Mouse (Mus musculus) C2C12 (cell line): ENCODE results near the gene Ampd2. TPM values are rescaled to one million over a fixed set of nuclear protein-coding genes. Genes with fewer than 3 reads are reported as not detected.

Experiments
- H3K27me3 ChIP-seq: one replicate; pipeline ENCODE4 v1.6.1; 2011; ENCODE audit not compliant: control insufficient read depth, insufficient read depth, insufficient read length
- H3K36me3 ChIP-seq: one replicate; pipeline ENCODE4 v1.6.1; 2011; ENCODE audit not compliant: control insufficient read depth, insufficient read depth
- H3K4me3 ChIP-seq: one replicate; pipeline ENCODE4 v1.5.1; 2011; ENCODE audit warnings: mild to moderate bottlenecking, control low read depth; ENCODE audit not compliant: poor library complexity, insufficient read depth, severe bottlenecking
- H3K79me2 ChIP-seq: one replicate; pipeline ENCODE4 v1.6.1; 2011; ENCODE audit not compliant: control insufficient read depth, insufficient read depth
- H3K79me3 ChIP-seq: one replicate; pipeline ENCODE4 v1.6.1; 2011; ENCODE audit warnings: low read depth, control low read depth
- H3ac ChIP-seq: one replicate; pipeline ENCODE3; 2011; ENCODE audit warnings: low read depth; ENCODE audit not compliant: control insufficient read depth, insufficient read length
- CEBPB ChIP-seq: IDR thresholded peaks from one replicate; pipeline ENCODE4 v1.6.1; 2011; ENCODE audit warnings: low read depth, mild to moderate bottlenecking, control low read depth, moderate library complexity
- CTCF ChIP-seq: IDR thresholded peaks from one replicate; pipeline ENCODE4 v1.5.1; 2011; ENCODE audit not compliant: control insufficient read depth, insufficient read depth, insufficient read length
- FOSL1 ChIP-seq: IDR thresholded peaks from one replicate; pipeline ENCODE4 v1.8.0; 2011; ENCODE audit warnings: mild to moderate bottlenecking, low read length; ENCODE audit not compliant: poor library complexity, insufficient read depth, severe bottlenecking
- MAX ChIP-seq: IDR thresholded peaks from one replicate; pipeline ENCODE4 v1.6.1; 2011; ENCODE audit warnings: mild to moderate bottlenecking, control low read depth
- MYOD1 ChIP-seq: IDR thresholded peaks from one replicate; pipeline ENCODE4 v1.6.1; 2011; ENCODE audit warnings: low read depth; ENCODE audit not compliant: control insufficient read depth, insufficient read length
- MYOG ChIP-seq: IDR thresholded peaks from one replicate; pipeline ENCODE4 v1.6.1; 2011; ENCODE audit not compliant: control insufficient read depth, insufficient read length; ENCODE audit errors: extremely low read depth
- USF1 ChIP-seq: IDR thresholded peaks from one replicate; pipeline ENCODE4 v1.6.1; 2011; ENCODE audit warnings: low read depth, mild to moderate bottlenecking, control low read depth, moderate library complexity
- polyA plus RNA-seq: library from polyadenylated mRNA; unstranded; fragments of >200 nt; fragmentation: generic; extraction: Trizol; gene quantifications from one replicate; pipeline ENCODE4 v1.2.1, GENCODE M21; 2012; ENCODE audit warnings: missing spikeins

The Ampd2 gene
- polyA plus RNA-seq, 1 experiment: 58.3 TPM

DNA sequence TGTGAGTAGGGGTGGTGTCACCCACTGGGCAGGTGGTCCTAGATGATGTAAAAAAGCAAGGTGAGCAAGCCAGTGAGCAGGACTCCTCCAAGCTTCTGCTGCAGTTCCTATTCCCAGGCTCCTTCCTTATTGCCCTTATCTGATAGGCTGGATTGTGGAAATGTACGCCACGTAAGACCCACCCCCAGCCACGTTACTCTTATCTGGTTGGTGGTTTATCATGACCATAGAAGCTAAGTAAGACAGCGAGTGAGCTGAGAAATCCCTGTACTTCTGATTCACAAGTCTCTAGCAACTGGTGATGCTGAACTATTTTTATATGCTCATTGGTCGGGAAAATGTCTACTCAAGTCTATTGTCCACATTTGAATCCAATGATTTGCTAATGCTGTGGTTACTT is 60.4 kb downstream of the Ampd2 start:
- H3K4me3 ChIP-seq: no peak overlapping the region
- H3K79me2 ChIP-seq: no peaks in the 10 kb centered on the region
- peaks cover 41% of the 10 kb centered on the region for H3K27me3 ChIP-seq
- no peaks in the 10 kb centered on the region for H3K36me3 ChIP-seq
- H3ac ChIP-seq: no peak overlapping the region
- TF ChIP-seq CTCF: no peak
- TF ChIP-seq MYOD1: no peak
- TF ChIP-seq MAX: no peak
- no peak for TF ChIP-seq CEBPB
- TF ChIP-seq FOSL1: no peak
- no peak for TF ChIP-seq MYOG
- TF ChIP-seq USF1: no peak
- no peaks in the 10 kb centered on the region for H3K79me3 ChIP-seq

GRCm38 (mm10) chr3:108025318-108025717 is 61.1 kb downstream of the Ampd2 start:
- no peak for TF ChIP-seq MYOG
- Histone ChIP-seq H3K27me3 (peaks cover 37% of the 10 kb centered on the region), H3K79me2 (no peaks in the 10 kb centered on the region), H3K79me3 (no peaks in the 10 kb centered on the region), H3K36me3 (no peaks in the 10 kb centered on the region), H3K4me3 (no peak overlapping the region), H3ac (no peak overlapping the region)

Other genes with a start within 250 kb of the Ampd2 start
- not detected for gene Eps8l3, start 209.4 kb downstream of the Ampd2 start, polyA plus RNA-seq
- 20.7 TPM for gene Gstm5, start 190.8 kb downstream of the Ampd2 start, polyA plus RNA-seq
- 0.21 TPM for gene Gstm7, start 154.8 kb downstream of the Ampd2 start, polyA plus RNA-seq
- gene Gstm6, start 142.9 kb downstream of the Ampd2 start, polyA plus RNA-seq: not detected
- gene Gstm3, start 117.4 kb downstream of the Ampd2 start, polyA plus RNA-seq: not detected
- 7.7 TPM for gene Gstm2, start 100.2 kb downstream of the Ampd2 start, polyA plus RNA-seq
- gene Gstm1, start 68.7 kb downstream of the Ampd2 start, polyA plus RNA-seq: 89.8 TPM
- 0.39 TPM for gene Gstm4, start 41.8 kb downstream of the Ampd2 start, polyA plus RNA-seq
- 1.1 TPM for gene Gnat2, start 6.1 kb upstream of the Ampd2 start, polyA plus RNA-seq
- 28.8 TPM for gene Gnai3, start 59.5 kb upstream of the Ampd2 start, polyA plus RNA-seq
- 0.01 TPM for gene Gpr61, start 68.2 kb upstream of the Ampd2 start, polyA plus RNA-seq
- gene Amigo1, start 99.7 kb upstream of the Ampd2 start, polyA plus RNA-seq: 1.9 TPM
- gene Cyb561d1, start 114.6 kb upstream of the Ampd2 start, polyA plus RNA-seq: 1.7 TPM
- gene Atxn7l2, start 124.3 kb upstream of the Ampd2 start, polyA plus RNA-seq: 6.8 TPM
- not detected for gene Sypl2, start 140.0 kb upstream of the Ampd2 start, polyA plus RNA-seq
- gene Psma5, start 170.3 kb upstream of the Ampd2 start, polyA plus RNA-seq: 289 TPM
- 0.41 TPM for gene Sort1, start 197.4 kb upstream of the Ampd2 start, polyA plus RNA-seq